Mouse (Mus musculus) adrenal gland, postnatal 10 days (tissue): ENCODE measurements around the gene Zfp119a. TPM values are rescaled to one million over a fixed set of nuclear protein-coding genes. Genes with fewer than 3 reads are reported as not detected.
"Not testable (repeated sequence)": the region's sequence is repeated elsewhere in the genome, so short reads cannot be mapped to it uniquely, and the experiment has no call there.

Experiments
- DNase-seq: peaks from one replicate; pipeline ENCODE4 v3.0.0; 2021; ENCODE audit warnings: mixed read lengths
- long read RNA-seq, 2 experiments: library from polyadenylated mRNA; stranded (forward); transcript quantifications; one replicate each; pipeline ENCODE4 v2.0.0; 2021
- total RNA-seq, 2 experiments: library from RNA; stranded (reverse); gene quantifications; 2 replicates each; pipeline ENCODE4 v1.2.3; 2021

The Zfp119a gene
- total RNA-seq = 1 to 10 TPM; 6.2 to 9.5 TPM
- long read RNA-seq, experiment 1, partial matches to known transcripts = 0 of 4 reads
- long read RNA-seq, experiment 1, other reads (novel, unspliced or antisense) = 2 of 4 reads
- long read RNA-seq, experiment 2, partial matches to known transcripts = 0 of 3 reads
- long read RNA-seq, experiment 2, other reads (novel, unspliced or antisense) = 2 of 3 reads

- peak; percentile 85 for DNase-seq
Measured at GRCm38 (mm10) chr17:55878636-55879369, at the start of gene Zfp119a. Gene Zfp119a, minus strand, starts transcription at chr17:55878930.

DNA sequence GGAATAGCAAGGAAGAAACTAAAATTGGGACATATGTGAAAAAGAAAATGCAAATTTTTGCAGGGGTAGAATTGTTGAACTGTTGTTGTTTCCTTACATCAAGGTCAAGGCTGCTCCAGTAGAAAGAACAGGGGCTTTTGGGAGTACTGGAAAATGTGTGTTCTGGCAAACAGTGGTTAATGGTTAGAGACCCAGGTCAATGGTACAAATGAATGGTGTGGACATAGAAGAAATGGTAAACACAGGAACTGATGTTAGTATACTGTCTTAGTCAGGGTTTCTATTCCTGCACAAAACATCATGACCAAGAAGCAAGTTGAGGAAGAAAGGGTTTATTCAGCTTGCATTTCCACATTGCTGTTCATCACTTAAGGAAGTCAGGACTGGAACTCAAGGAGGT is 27.9 kb upstream of the Zfp119a start:
- no peak for DNase-seq

DNA sequence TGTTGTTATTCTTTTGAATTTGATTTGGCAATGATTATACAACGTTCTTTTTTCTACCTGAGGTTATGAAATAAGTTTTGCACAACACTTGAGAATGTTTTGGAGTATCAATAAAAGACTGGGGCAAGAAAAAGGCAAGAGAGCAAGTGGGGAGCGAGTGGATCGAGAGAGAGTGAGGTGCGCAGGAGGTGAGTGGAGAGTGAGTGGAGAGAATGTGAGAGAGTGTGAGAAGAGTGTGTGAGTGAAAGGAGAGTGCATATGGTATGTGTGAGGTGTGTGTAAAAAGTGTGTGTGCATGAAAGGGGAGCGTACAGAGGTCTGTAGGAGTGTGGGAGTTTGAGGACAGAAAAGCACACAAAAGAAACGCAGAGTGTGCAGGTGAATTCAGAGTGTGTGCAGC is 25.4 kb upstream of the Zfp119a start:
- no peak for DNase-seq

DNA sequence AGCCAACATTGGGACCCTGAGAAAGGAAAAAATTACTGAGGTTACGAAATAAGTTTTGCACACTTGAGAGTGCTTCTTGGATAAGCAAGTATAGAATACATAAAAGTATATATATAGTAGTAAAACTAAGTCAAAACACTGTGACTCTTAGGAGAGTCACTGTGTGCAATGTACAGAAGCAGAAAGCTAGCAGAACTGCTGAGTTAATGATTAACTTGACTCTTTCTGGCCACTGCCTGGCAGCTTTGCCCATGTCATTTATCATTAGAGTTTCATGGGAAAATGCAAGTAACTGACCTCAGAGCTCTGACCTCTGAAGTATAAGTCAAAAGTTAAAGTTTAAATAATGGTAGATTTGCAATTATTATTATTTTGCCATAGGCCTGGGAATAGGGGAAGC is 25.0 kb upstream of the Zfp119a start:
- DNase-seq = no peak

GRCm38 (mm10) chr17:55903087-55903486 is 24.4 kb upstream of the Zfp119a start:
- DNase-seq = no peak

- peak; percentile 24 for DNase-seq
Measured at GRCm38 (mm10) chr17:55892406-55892955, 13.8 kb upstream of the Zfp119a start.

GRCm38 (mm10) chr17:55884912-55885311 is 6.2 kb upstream of the Zfp119a start:
- no peak for DNase-seq

DNA sequence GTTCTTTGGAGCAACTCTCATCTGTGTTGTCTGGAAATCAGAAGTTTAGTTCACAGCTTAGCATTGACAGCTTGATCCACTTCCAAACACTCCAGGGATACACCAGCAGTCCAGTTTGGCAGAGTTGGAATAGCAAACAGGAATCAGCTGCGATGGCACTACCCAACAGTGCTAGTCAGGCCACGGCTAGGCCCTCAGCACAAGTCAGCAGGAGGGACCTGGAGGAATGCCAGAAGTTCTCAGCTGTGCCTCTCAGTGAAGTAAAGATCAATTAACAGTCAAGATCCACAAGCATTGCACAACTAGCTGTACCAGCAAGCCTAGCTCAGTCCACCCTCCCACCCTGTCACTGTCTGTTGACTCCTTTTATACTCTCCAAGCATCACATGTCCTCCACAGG is 4.9 kb upstream of the Zfp119a start:
- peak; percentile 10 for DNase-seq

GRCm38 (mm10) chr17:55878282-55878635 is 471 bp downstream of the Zfp119a start:
- not testable (repeated sequence) for DNase-seq

DNA sequence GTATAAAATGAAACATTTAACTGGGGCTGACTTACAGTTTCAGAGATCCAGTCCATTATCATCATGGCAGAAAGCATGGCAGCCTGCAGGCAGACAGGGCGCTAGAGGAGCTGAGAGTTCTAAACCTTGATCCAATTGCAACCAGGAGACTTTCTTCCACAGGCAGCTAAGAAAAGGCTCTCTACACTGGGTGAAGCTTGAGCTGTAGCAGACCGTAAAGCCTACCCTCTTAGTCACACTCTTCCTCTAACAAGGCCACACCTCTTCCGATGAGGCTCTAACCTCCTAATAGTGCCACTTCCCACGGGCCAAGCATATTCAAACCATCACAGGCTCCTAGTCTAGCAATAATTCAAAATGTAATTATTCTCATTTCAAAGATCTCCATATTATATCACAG is 1.5 kb downstream of the Zfp119a start:
- DNase-seq = no peak

DNA sequence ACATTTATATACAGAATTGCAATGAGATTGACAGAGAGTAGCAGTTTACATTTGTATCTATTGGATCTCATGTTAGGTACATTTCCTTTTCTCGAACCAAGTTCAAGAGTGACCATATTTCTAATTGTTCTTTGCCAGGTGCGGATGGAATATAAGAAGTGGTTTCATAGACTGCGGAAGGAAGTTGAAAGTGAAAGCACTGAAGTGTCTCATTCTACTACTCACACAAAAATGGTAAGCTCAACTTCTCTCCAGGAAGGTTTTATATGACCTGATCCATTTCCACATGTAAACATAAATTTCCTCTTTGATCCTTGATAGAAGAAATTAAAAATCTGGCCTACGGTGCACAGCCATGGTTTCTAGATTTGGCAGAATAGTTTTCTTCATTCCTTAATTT is 35.7 kb downstream of the Zfp119a start:
- DNase-seq = no peak

DNA sequence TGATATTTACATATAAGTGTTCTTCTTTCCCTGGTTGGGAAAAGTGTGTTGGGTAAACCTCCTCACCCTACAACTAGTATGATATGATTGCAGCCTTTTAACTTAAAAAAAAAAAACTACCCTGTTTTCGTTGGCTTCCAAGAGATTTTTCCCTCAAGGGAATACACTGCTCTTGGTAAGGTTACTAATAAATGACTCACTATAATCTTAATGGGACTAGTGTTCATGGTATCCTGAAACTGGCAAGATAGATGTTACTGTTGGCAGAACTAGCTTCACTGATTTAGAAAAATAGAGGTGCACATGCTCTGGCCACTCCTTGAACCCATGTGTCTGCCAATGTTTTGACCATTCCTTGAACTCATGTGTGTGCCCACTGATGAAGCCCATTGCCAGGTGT is 57.2 kb downstream of the Zfp119a start:
- DNase-seq = no peak

- no peak for DNase-seq
Measured at GRCm38 (mm10) chr17:55816853-55817252, 61.9 kb downstream of the Zfp119a start.

Other genes with a start within 250 kb of the Zfp119a start
- 1 to 10 TPM; 6.8 to 9.8 TPM for gene Pot1b, start 166.3 kb downstream of the Zfp119a start, total RNA-seq
- 1 to 10 TPM; 1.3 to 1.4 TPM for gene Adgre4, start 128.9 kb downstream of the Zfp119a start, total RNA-seq
- gene Zfp959, start 13.2 kb upstream of the Zfp119a start, total RNA-seq = 1 to 10 TPM; 5.9 to 6.0 TPM
- 1 to 10 TPM; 4.1 to 4.2 TPM for gene Zfp119b, start 70.6 kb upstream of the Zfp119a start, total RNA-seq
- gene Ebi3, start 73.7 kb upstream of the Zfp119a start, total RNA-seq = 1 to 10 TPM; 1.5 to 1.8 TPM
- 10 to 100 TPM; 16.7 to 20.1 TPM for gene Yju2, start 80.2 kb upstream of the Zfp119a start, total RNA-seq
- 1 to 10 TPM; 1.6 to 3.8 TPM for gene Shd, start 91.5 kb upstream of the Zfp119a start, total RNA-seq
- 1 to 10 TPM; 1.4 to 3.7 TPM for gene Fsd1, start 107.6 kb upstream of the Zfp119a start, total RNA-seq
- 10 to 100 TPM; 15.2 to 17.2 TPM for gene Stap2, start 126.7 kb upstream of the Zfp119a start, total RNA-seq
- 10 to 100 TPM; 77.0 to 91.2 TPM for gene Mpnd, start 126.8 kb upstream of the Zfp119a start, total RNA-seq
- gene Sh3gl1, start 157.7 kb upstream of the Zfp119a start, total RNA-seq = 10 to 100 TPM; 49.3 to 50.7 TPM
- gene Chaf1a, start 161.5 kb upstream of the Zfp119a start, total RNA-seq = 10 to 100 TPM in 1 of 2 experiments, 1 to 10 TPM in 1; 8.4 to 10.9 TPM
- gene Ubxn6, start 196.1 kb upstream of the Zfp119a start, total RNA-seq = 10 to 100 TPM; 77.5 to 78.9 TPM
- 10 to 100 TPM; 45.3 to 54.0 TPM for gene Hdgfl2, start 200.7 kb upstream of the Zfp119a start, total RNA-seq
- gene Plin4, start 230.9 kb upstream of the Zfp119a start, total RNA-seq = 10 to 100 TPM; 75.7 to 89.2 TPM
- gene Plin5, start 238.7 kb upstream of the Zfp119a start, total RNA-seq = 100 to 1,000 TPM; 102 to 111 TPM
- gene Lrg1, start 243.1 kb upstream of the Zfp119a start, total RNA-seq = 10 to 100 TPM; 41.0 to 55.6 TPM